Mouse (Mus musculus) forebrain, embryonic 12.5 days (tissue): ENCODE data around the gene Zfyve26. TPM values are rescaled to one million over a fixed set of nuclear protein-coding genes. Genes with fewer than 3 reads are reported as not detected.
A peak's percentile ranks its signal among the peaks of the same experiment; 100 is the strongest.

Experiments used
- ATAC-seq: fragments of 200-750 bp; cut with Nextera tagmentation; 2 replicates; pipeline ENCODE4 v1.8.0; 2017; ENCODE audit warnings: moderate TSS enrichment; ENCODE audit not compliant: low FRiP score
- H3K27ac ChIP-seq: fragments of 300-500 bp; sonication (generic); 2 replicates; pipeline ENCODE4 v1.5.1; 2016; ENCODE audit warnings: mild to moderate bottlenecking
- H3K27me3 ChIP-seq: fragments of 300-500 bp; sonication (generic); 2 replicates; pipeline ENCODE4 v1.6.1; 2016; ENCODE audit warnings: mild to moderate bottlenecking
- H3K36me3 ChIP-seq: fragments of 300-500 bp; sonication (generic); replicated peaks from 2 replicates; pipeline ENCODE4 v1.6.1; 2016; ENCODE audit warnings: mild to moderate bottlenecking
- H3K4me1 ChIP-seq: fragments of 300-500 bp; sonication (generic); 2 replicates; pipeline ENCODE4 v1.6.1; 2016
- H3K4me2 ChIP-seq: fragments of 300-500 bp; sonication (generic); 2 replicates; pipeline ENCODE4 v1.6.1; 2016; ENCODE audit warnings: mild to moderate bottlenecking, moderate library complexity
- H3K4me3 ChIP-seq: fragments of 300-500 bp; sonication (generic); replicated peaks from 2 replicates; pipeline ENCODE4 v1.5.1; 2016; ENCODE audit warnings: mild to moderate bottlenecking
- H3K9ac ChIP-seq: fragments of 300-500 bp; sonication (generic); 2 replicates; pipeline ENCODE4 v1.6.1; 2016; ENCODE audit warnings: mild to moderate bottlenecking
- H3K9me3 ChIP-seq: fragments of 300-500 bp; sonication (generic); 2 replicates; pipeline ENCODE4 v1.6.1; 2016
- WGBS: fragments of 180-500 bp; shearing (Covaris S2); methylation state at CpG from one replicate; pipeline ENCODE4 v1.1.7; 2016; 5-methylcytosine and 5-hydroxymethylcytosine counted together
- polyA plus RNA-seq: library from polyadenylated mRNA; unstranded; fragments of >200 nt; fragmentation: Nextera tagmentation; extraction: Ambion mirVana; gene quantifications from 2 replicates; pipeline ENCODE4 v1.2.1, GENCODE M21; 2016

Gene Zfyve26
- polyA plus RNA-seq, 1 experiment from 2014 or later, result 15.2 TPM

DNA sequence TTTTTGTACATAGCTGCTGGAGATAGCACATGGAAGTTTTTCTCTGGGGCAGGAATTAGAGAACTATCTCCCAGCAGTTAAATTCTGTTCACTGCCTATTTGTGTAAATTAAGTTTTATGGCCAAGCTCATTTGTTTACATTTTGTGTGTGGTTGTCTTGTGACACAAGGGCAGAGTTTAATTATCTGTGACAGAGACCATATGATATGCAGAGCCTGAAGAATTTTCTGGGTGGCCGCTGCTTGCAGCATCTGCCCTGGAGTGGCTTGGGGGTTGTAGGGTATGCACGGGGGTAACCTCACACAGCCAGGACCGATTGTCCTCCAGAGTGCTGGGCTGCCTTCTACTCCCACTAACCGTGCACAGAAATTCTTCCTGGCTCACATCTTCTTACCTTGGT is 9.9 kb upstream of the Zfyve26 start:
- no peak for ATAC-seq
- Histone ChIP-seq H3K27me3 (no peaks in the 10 kb centered on the region), H3K36me3 (no peaks in the 10 kb centered on the region; the same call in 1 of the 2 replicates), H3K4me3 (no peak overlapping the region), H3K4me1 (no peaks in the 10 kb centered on the region), H3K4me2 (no peak overlapping the region), H3K27ac (no peak overlapping the region), H3K9ac (no peak overlapping the region), H3K9me3 (no peaks in the 10 kb centered on the region)
- 91% methylated on average over 4 of the region's 4 CpGs for WGBS

- 57% methylated on average over 1 of the region's 1 CpGs for WGBS
- Histone ChIP-seq H3K27me3 (no peaks in the 10 kb centered on the region), H3K4me1 (no peaks in the 10 kb centered on the region), H3K9me3 (no peaks in the 10 kb centered on the region), H3K36me3 (no peaks in the 10 kb centered on the region; the same call in 1 of the 2 replicates), H3K4me3 (no peak overlapping the region), H3K27ac (no peak overlapping the region), H3K4me2 (no peak overlapping the region), H3K9ac (no peak overlapping the region)
- ATAC-seq, result no peak
Observed at GRCm38 (mm10) chr12:79305131-79305530, 9.0 kb upstream of the Zfyve26 start.

DNA sequence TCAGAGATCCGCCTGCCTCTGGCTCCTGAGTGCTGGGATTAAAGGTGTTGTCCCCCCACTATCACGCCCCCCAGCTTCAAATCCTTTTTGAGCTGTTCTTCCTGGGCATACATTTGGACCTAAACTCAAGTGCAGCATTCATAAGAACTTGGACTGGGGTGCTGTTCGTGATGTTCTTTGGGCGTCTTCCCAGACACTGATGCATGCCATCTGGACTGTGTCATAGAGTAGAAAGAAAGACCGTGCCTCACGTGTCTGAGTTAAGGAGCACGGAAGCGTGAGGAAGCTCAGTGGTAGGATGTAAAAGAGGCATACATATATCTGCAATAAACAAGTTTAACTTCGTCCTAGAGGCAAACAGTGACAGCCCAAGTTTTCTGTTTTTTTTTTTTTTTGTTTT is 5.7 kb upstream of the Zfyve26 start:
- no peaks in the 10 kb centered on the region for H3K9me3 ChIP-seq
- 89% methylated on average over 9 of the region's 9 CpGs for WGBS
- no peak overlapping the region for H3K9ac ChIP-seq
- H3K27ac ChIP-seq, result no peak overlapping the region
- ATAC-seq, result no peak
- no peaks in the 10 kb centered on the region for H3K27me3 ChIP-seq
- no peak overlapping the region for H3K4me3 ChIP-seq
- H3K36me3 ChIP-seq, result no peaks in the 10 kb centered on the region; the same call in 1 of the 2 replicates
- no peak overlapping the region for H3K4me2 ChIP-seq
- no peaks in the 10 kb centered on the region; the same call in 1 of the 2 replicates for H3K4me1 ChIP-seq

DNA sequence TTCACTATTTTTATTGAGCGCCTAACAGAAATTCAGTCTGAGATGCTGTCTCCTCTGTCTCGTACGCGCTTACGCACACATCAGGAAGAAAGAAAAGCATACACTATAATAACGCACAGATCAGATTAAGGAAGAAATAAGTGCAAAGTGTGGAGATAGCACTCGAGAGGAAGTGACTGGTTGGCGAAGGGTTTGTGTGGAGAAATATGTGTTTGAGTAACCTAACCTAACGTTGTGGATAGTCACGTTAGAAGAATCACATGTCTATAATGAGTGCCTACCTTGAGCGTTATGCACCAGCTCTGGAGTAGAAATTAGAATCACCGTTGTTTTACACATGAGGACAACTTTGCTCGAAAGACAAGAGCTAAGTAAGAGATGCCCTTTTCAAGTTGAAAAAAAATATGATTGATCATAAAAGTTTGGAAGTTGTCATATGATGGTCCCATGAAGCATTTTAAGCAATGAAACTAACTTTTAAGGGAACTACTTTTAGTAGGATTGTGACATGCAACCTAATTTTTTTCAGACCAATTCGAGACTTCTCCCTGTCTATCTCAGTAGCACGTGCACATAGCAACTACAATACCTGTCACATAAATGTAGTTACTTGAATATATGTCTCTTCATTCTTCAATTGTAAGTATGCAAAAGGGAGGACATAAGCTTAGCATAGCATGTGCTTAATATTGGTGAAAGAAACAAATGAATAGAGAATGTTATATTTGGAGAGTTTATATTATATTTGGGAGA is 2.0 kb upstream of the Zfyve26 start:
- Histone ChIP-seq H3K36me3 (no peaks in the 10 kb centered on the region; the same call in 1 of the 2 replicates), H3K4me2 (peak overlapping the region; percentile 72), H3K4me1 (peaks cover 13% of the 10 kb centered on the region), H3K27ac (no peak overlapping the region), H3K27me3 (no peaks in the 10 kb centered on the region), H3K9me3 (no peaks in the 10 kb centered on the region), H3K4me3 (peak overlapping the region; percentile 63), H3K9ac (peak overlapping the region; percentile 55)
- 17% methylated on average over 15 of the region's 15 CpGs for WGBS
- ATAC-seq, result no peak

DNA sequence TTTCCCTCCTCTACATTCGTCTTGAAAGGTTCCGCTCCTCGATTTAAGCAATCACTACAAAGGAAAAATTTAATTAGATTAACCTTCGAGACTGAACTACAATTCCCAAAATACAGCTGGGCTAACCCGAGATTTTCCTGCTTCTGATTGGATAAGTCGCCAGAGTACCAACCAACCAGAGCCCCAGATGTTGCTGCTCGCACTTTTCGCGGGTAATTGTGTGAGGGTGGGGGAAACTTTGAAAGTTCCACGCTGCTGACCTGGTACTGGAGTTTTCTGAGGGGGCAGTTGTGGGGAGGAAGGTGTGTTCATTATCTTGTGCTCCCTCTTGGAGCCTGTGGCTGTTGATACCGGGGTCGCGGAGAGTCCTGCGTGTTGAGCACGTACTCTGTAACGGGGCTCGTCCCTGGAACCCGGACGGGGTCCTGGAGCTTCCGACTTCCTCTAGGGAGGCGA is 1.0 kb upstream of the Zfyve26 start, which contains the start of gene Rad51b:
TSS of gene Rad51b (plus strand) at position 162 of the 456 bp plus-strand sequence.
- H3K9me3 ChIP-seq, result no peaks in the 10 kb centered on the region
- peak within 1 kb of the TSS; percentile 63 for H3K4me3 ChIP-seq
- under 1% methylated on average over 21 of the region's 21 CpGs for WGBS
- H3K4me1 ChIP-seq, result peaks cover 13% of the 10 kb centered on the region
- ATAC-seq, result peak; percentile 80
- H3K27ac ChIP-seq, result peak within 1 kb of the TSS; percentile 31
- H3K36me3 ChIP-seq, result no peaks in the 10 kb centered on the region
- H3K27me3 ChIP-seq, result no peaks in the 10 kb centered on the region
- H3K9ac ChIP-seq, result peak within 1 kb of the TSS; percentile 63
- peak within 1 kb of the TSS; percentile 72 for H3K4me2 ChIP-seq

GRCm38 (mm10) chr12:79292874-79293273 is 3.2 kb downstream of the Zfyve26 start:
- Histone ChIP-seq H3K27me3 (no peaks in the 10 kb centered on the region), H3K9me3 (no peaks in the 10 kb centered on the region), H3K4me3 (no peak overlapping the region), H3K9ac (no peak overlapping the region), H3K27ac (no peak overlapping the region), H3K4me1 (peaks cover 13% of the 10 kb centered on the region), H3K36me3 (peaks cover 17% of the 10 kb centered on the region), H3K4me2 (no peak overlapping the region)
- no peak for ATAC-seq
- WGBS, result 78% methylated on average over 6 of the region's 6 CpGs

DNA sequence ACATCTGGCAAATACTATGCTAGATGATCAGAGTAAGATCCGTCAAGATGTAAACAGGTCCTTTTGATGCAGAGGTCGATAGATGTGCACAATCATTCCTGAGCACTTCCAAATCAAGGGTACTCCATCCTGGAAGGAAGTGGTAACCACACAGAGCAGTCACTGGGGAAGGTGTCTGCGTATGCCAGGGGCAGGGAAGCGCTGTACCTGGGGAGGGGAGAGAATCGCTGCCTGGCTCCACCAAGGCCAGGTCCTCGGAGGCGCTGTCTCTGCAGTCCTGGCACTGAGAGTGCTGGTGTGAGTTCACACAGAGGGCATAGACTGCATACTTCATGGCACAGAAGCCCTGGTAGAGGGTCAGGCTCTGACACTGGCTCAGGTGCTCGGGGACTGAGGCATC is 13.5 kb downstream of the Zfyve26 start:
- Histone ChIP-seq H3K4me3 (no peak overlapping the region), H3K9ac (no peak overlapping the region), H3K36me3 (peaks cover 88% of the 10 kb centered on the region), H3K4me2 (no peak overlapping the region), H3K4me1 (no peaks in the 10 kb centered on the region), H3K27ac (no peak overlapping the region), H3K9me3 (no peaks in the 10 kb centered on the region), H3K27me3 (no peaks in the 10 kb centered on the region)
- WGBS, result 92% methylated on average over 8 of the region's 8 CpGs
- no peak for ATAC-seq

DNA sequence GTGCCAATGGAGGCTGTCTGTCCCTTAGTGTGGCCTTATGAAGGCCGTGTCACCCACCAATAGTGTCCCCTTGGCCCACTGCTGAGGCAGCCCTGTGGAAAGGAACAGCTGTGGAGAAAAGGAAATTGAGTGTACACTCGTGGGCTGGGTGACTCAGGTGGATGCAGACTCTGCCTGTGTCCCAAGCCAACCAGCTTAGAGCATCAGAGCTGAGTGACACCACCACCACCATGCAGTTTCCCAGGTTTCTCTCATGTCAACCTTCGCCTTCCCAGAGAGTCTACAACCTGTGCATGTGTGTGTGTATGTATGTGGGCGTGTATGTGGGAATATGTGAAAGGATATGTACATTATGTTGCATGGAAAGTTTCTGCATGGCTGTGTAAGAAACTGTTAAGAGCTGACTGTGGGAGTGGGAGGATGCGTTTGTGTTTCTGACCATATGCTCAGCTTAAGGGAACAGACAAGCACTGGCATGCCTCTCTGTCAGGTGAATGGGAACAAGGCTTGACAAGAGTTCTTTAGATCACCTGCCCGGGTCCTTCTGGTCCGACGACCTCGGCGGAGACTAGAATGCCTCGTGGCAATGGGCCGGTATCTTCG is 16.5 kb downstream of the Zfyve26 start:
- Histone ChIP-seq H3K4me2 (no peak overlapping the region), H3K4me3 (no peak overlapping the region), H3K27ac (no peak overlapping the region), H3K36me3 (peaks cover 87% of the 10 kb centered on the region), H3K9ac (no peak overlapping the region), H3K9me3 (no peaks in the 10 kb centered on the region), H3K27me3 (no peaks in the 10 kb centered on the region), H3K4me1 (no peaks in the 10 kb centered on the region)
- no peak for ATAC-seq
- WGBS, result 94% methylated on average over 13 of the region's 13 CpGs

- ATAC-seq, result no peak
- Histone ChIP-seq H3K9ac (no peak overlapping the region), H3K4me1 (no peaks in the 10 kb centered on the region), H3K27ac (no peak overlapping the region), H3K9me3 (no peaks in the 10 kb centered on the region), H3K27me3 (no peaks in the 10 kb centered on the region), H3K4me2 (no peak overlapping the region), H3K36me3 (peaks cover 90% of the 10 kb centered on the region), H3K4me3 (no peak overlapping the region)
- 88% methylated on average over 4 of the region's 4 CpGs for WGBS
Observed at GRCm38 (mm10) chr12:79272604-79273003, 23.5 kb downstream of the Zfyve26 start.

- 63% methylated on average over 5 of the region's 5 CpGs for WGBS
- no peaks in the 10 kb centered on the region for H3K4me1 ChIP-seq
- H3K9ac ChIP-seq, result no peak overlapping the region
- H3K36me3 ChIP-seq, result peaks cover 70% of the 10 kb centered on the region
- H3K4me3 ChIP-seq, result no peak overlapping the region
- H3K27me3 ChIP-seq, result no peaks in the 10 kb centered on the region
- ATAC-seq, result no peak
- H3K27ac ChIP-seq, result no peak overlapping the region
- H3K9me3 ChIP-seq, result no peaks in the 10 kb centered on the region
- H3K4me2 ChIP-seq, result no peak overlapping the region
Observed at GRCm38 (mm10) chr12:79261035-79261434, 35.1 kb downstream of the Zfyve26 start.

- no peaks in the 10 kb centered on the region for H3K4me1 ChIP-seq
- no peak overlapping the region for H3K27ac ChIP-seq
- peaks cover 66% of the 10 kb centered on the region for H3K36me3 ChIP-seq
- no peaks in the 10 kb centered on the region for H3K9me3 ChIP-seq
- H3K4me2 ChIP-seq, result no peak overlapping the region
- no peaks in the 10 kb centered on the region for H3K27me3 ChIP-seq
- 90% methylated on average over 2 of the region's 2 CpGs for WGBS
- H3K9ac ChIP-seq, result no peak overlapping the region
- no peak for ATAC-seq
- no peak overlapping the region for H3K4me3 ChIP-seq
Observed at GRCm38 (mm10) chr12:79260154-79260553, 36.0 kb downstream of the Zfyve26 start.

DNA sequence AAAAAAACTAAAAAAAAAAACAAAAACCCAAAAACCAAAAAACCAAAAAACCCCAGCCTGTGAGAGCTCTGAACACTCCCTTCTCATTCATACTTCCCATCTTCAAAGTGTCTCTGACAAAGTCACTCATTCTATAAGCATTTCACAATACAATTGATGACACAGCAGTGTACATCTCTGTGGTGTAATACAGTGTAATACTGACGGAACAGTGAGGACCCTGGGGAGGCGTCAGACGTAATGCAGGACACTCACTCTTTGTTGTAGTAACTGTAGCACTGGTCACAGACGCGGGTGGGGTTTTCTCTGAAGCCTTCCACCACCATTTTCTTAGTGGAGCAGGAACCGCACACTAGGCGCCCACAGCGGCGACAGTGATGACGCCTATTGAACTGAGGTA is 41.1 kb downstream of the Zfyve26 start:
- H3K27me3 ChIP-seq, result no peaks in the 10 kb centered on the region
- H3K4me3 ChIP-seq, result no peak overlapping the region
- ATAC-seq, result no peak
- H3K9ac ChIP-seq, result no peak overlapping the region
- H3K36me3 ChIP-seq, result peaks cover 55% of the 10 kb centered on the region
- H3K9me3 ChIP-seq, result no peaks in the 10 kb centered on the region
- no peaks in the 10 kb centered on the region for H3K4me1 ChIP-seq
- no peak overlapping the region for H3K27ac ChIP-seq
- WGBS, result 96% methylated on average over 10 of the region's 10 CpGs
- no peak overlapping the region for H3K4me2 ChIP-seq
